Mouse (Mus musculus) testis, postnatal 14 days (tissue): ENCODE data around the gene Scarf1.
"Not testable (repeated sequence)": the region's sequence is repeated elsewhere in the genome, so short reads cannot be mapped to it uniquely, and the experiment has no call there.

Experiments
- DNase-seq: peaks from one replicate; pipeline ENCODE4 v3.0.0; 2021; ENCODE audit warnings: low spot score

Scarf1 gene

DNA sequence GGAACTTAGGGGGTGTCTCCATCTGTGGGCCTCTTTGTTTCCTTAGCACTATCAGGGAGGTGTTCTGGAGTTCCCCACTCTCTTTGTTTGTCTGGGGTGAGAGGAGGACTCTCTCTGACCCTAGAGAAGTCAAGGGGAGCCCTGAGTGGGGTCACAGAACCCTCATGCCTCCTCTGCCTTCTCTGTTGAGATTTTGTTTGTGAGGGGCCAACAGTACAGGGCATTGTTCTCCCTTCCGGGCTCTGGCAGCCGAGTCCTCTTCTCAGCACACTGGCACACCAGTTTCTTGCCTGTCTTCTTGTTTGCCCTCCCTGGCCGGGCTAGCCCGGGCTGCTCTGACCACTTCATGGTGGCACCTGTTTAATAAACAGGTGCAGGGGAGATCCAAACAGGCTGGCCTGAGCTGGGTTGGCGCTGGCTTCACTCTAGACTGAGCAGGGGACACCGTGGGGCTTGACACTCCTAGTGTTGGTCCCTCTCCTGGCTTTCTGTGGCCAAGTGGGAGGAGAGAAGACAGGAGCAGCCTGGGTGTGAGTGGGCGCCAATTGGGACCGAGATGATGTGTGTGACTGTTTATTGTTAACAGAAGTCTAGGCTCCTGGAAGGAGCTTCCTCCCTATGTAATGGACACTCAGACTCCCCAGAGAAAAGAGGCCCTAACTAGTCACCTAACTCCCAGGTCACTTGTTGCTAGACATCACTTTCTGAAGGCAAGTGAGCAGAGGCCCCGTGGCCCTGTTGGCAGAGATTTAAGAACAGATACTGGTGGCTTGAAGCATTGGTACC is 25.0 kb downstream of the Scarf1 start:
- DNase-seq, result no peak

DNA sequence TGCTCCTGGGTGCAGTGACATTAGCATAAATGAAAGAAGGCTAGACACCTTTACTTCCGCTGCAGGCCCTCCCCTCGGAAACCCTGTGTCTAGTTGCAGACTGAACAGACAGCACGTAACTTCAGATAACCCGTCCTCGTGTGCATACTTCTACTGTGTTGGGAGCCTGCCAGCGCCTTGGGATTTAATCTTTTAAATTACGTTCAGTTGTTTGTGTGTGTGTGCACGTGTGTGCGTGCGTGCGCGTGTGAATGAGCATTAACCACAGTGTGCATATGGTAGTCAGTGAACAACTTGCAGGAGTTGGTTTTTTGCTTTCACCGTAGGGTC is 25.6 kb downstream of the Scarf1 start:
- DNase-seq, result no peak

DNA sequence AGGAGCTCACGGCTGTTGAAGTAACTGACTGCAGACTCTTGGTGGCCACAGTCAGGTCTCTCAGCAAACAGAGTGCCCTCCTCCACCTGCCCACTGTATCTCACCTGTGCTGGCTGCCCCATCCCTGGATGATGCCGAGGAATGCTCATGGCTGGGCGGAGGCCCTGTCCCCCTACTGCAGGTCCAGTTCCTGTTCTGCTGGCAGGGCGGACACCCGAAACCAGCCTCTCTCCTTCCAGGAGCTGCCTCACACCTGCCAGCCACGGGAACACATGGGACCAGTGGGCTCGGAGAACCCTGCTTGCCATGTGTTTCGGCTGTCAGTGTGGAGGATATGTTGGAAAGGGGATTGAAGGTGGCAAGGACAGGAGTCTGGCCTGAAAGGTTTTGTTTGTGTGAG is 26.9 kb downstream of the Scarf1 start:
- DNase-seq, result no peak

DNA sequence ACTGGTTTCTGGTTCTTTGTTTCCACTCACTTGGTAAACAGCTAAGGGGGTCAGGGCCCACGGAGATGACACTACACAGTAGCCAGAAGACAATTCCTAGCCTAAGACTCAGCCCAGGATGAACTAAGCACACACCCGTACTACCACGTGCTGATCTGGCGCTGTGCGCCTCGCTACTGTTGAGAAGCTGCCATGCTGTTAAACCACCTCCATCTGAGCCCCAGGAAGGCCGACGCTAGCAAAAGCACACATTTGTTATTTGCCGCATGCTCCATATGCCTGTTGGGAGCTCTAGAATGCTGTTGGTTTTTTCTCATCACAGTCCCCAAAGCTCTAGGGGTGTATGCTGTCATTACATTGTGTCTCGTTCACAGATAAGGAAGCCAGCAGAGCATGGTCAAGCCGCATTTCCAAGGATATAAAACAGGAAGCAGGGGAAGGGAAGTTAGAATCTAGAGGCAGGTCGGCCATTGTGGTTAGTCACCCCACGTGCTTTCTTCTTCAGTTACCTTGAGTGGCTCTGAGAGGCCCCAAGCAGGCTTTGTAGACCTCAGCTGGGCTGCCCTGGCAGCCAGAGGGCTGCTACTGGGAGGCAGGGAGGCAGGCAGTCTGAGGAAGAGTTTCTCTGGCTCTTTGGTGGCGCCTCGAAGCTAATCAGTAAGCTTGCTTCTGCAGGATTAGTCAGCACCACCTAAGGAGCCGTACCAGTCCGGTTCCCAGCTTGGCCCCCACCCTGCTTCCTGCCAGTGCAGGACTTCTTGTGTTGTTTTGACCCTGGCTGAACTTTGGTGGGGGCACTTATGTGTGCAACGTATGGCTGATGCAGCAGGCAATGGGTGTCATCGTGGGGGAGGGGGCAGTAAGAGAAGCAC is 27.6 kb downstream of the Scarf1 start:
- no peak for DNase-seq

DNA sequence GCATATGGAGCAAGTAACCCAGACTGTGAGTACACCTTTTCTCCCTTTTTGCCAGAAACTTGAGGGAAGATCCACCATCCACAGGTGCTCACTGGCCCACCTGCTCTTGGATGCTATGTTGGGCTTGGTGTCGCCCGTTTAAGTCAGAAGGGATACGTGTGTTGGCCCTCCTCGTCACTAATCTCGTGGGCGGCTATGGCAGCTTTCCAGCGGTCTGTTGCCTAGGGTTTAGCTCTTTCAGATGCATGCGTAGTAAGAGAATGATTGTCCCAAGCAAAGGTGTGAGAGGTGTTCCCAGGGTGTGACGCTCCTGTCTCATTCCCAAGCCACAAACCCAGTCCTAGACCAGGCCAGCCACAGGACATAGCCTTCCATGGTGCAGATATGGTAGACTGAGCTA is 31.4 kb downstream of the Scarf1 start:
- DNase-seq, result no peak

DNA sequence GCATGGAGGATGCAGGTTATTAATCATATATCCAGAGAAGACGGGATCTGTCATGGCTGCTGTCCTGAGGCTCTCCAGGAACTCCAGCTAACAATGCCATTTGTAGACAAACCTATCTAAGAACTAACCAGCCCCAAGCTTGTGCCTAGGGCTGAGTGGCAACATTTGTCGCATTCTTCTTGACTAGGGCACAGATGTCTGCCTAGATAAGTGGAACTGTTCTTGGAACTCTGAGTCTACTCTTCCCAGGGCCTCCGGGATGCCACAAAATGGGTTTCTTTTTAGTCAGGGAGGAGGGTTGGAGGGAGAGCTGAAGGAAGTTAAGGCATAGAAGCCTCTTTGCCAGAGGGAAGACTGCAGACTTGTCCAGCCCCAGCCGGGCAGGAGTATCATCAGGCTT is 32.7 kb downstream of the Scarf1 start:
- no peak for DNase-seq

DNA sequence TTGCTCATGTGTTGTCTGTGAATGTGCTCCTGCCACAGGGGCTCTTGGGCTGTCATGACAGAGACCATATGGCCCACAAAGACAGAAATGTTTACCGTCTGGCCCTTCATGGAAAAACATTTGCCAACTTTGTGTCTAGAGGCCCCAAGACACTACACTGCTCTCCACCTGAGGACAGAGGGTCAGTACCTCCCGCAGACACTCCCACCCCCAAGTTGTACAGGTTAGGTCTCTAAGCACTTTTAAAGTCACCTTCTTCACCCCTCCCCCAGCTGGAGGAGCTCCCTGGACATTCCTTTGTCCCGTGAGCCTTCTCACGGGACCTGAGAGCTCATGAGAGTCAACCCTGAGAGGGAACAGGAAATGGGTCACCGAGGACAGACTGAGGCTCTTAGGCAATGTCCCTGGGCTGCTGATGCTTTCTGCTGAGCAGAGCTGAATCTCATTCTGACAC is 36.3 kb downstream of the Scarf1 start:
- DNase-seq, result no peak

DNA sequence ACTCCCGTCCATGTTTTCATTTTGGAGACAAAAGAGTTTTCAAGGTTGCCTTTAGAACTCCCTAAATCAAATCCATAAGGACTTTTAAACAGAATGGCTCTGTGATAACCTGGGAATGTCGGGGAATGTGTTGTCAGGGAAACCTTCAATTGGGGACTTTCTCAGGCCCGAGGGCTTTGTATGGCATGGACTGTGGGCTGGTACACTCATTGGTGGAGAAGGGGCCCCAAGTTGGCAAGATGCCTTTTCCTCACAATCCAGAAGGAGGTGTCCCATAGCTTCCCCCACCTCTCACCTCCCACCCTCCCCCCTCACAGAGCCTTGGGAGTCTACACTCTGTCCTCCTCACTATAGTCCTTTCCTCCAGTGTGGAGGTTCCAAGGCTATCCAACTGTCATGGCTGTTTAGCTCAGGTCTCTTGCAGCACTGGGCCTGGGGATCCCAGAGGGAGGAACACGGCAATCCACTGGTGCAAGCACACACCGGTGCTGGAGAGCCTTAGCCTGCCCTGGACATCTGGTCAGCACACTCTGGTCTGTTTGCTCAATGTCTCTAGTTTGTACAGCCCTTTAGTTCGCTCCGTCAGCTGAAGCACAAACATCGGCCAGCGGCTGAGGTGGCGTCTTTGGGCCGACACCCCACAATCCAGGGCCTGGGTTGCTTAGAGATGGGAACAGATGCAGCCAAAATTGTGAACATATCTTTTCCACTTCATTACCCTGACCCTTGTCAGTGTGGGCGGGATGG is 37.0 kb downstream of the Scarf1 start:
- peak; percentile 54 for DNase-seq

DNA sequence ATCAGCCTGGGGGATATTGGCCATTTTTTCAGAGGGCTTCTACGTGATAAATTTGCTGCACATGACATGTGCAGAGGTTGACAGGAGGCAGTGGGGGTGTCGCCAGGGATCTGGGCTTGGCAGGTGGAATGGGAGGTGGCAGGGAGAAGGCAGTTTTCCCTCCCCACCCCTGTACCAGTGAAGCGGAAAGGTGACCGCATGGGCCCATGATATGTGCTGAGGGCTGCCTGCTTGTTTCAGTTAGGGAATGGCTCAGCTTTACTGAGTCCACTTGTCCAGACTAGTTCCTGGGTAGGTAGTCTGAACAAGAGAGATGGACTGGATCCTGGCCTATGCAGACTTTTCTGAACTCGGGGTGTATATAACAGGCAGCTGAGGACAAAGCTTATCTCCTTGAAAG is 38.0 kb downstream of the Scarf1 start:
- DNase-seq, result no peak

DNA sequence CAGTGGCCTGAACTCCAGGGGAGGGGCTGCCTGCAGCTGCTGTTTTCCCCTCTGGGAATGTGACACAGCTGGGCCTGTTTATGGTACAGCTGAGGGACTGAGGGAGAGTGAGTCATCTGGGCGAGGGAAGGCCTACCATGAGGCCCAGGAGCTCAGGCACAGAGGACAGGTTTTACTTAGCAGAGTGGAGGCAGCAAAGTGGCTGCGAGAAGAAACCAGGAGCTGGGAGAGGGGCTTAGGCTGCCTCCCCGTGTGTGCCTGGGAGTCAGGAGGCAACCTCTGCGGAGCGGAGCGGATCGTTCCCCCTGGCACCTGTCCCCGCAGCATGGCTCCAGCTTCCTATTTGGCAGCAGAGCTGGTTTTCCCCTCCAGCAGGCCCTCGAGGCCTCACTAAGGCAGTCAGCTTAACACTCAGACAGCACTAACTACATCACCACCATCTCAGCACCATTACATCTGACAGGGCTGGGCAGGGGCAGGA is 38.7 kb downstream of the Scarf1 start:
- DNase-seq, result no peak

DNA sequence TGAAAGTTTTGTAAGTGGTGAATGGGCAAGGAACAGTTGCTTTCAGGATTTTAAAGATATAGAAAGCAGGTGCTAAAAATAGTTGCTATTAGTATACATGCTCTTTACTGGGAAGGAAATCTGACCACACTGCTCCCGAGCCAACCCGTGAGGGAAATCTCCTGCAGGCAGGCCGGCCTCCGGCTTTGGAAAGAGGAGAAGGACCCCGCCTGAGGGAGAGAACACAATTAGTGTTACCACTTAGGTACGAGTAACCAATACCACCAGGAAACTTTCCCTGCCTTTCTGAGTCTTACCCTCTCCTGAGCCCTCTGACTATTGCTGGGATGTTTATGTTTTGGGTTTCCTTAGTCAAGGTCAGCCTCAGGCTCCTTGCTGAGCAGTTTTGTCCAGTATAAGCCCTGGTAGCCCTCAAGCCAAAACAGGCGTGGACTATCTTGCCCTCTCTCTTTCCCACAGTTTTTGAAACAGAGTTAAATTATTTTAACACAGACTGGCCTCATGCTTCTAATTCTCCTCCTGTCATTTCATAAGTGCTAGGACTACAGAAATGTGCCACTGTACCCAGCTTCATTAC is 39.7 kb downstream of the Scarf1 start:
- DNase-seq, result no peak

DNA sequence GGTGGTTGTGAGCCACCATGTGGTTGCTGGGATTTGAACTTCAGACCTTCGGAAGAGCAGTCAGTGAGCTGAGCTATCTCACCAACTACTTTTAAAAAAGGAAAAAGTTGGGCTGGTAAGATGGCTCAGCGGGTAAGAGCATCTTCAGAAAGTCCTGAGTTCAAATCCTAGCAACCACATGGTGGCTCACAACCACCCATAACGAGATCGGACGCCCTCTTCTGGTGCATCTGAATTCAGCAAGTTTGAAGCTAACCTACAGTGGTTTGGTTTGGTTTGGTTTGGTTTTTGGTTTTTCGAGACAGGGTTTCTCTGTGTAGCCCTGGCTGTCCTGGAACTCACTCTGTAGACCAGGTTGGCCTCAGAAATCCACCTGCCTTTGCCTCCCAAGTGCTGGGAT is 42.7 kb downstream of the Scarf1 start:
- DNase-seq, result not testable (repeated sequence)

DNA sequence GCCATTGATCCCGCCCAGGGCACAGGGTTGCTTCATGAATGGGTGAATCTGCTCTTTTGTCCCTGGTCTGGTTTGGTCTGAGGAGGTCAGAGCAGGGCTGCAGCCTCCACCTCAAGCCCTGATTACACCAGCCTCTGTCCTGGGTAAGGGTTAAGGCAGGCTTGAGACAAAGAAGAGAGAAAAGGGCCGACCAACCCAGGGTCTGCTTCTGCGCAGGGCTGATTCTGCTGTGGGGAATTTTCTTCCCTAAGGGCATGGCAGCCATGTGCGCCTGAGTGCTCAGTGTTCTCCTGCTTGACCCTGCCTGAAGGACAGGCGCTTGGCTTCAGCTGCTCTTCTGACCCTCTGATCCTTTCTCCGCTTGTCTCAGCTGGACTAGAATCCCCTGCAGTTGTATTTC is 43.8 kb downstream of the Scarf1 start:
- no peak for DNase-seq

DNA sequence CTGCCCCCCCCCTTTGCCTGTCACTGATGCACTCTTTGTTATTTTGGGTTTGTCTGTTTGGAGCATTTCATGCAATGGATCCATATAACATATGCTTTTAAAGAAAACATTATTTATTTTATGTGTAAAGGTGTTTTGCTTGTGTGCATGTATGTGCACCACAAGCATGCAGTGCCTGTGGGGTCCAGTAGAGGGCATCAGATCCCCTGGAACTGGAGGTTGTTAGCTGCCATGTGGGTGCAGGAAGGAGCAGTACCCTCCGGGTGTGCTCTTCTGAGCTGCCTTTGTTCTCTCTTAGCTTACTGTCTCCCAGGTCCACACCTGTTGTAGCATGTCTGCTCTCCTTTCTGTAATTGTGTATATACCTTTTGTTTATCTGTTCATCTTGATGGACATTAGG is 44.8 kb downstream of the Scarf1 start:
- no peak for DNase-seq

DNA sequence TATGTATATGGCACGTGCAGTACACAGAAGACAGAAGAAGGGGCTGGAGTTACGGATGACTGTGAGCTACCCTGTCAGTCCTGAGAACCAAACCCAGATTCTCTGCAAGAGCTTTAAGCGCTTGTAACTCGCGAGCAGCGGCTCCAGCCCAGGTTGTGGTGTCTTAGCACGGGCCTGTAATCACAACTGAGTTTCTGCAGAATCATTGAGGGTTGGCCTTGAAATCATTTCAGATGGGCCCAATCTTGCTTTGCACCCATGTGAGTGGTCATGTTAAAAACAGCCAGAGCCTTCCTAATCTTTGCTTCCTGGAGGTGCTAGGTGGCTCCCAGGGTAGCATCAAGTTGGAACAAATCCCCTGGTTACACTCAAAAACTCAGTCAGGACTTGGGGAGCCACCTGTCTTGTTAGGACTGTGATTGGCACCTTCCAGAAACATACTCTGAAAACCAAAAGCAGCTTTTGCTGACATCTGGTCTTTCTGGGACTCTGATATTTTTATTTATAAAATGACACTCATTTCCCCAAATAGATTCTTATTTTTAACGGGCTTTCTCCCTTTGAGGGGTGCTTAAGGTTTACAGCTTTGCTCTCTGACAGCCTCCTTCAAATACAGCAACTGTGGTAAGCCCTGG is 46.6 kb downstream of the Scarf1 start:
- DNase-seq, result no peak

DNA sequence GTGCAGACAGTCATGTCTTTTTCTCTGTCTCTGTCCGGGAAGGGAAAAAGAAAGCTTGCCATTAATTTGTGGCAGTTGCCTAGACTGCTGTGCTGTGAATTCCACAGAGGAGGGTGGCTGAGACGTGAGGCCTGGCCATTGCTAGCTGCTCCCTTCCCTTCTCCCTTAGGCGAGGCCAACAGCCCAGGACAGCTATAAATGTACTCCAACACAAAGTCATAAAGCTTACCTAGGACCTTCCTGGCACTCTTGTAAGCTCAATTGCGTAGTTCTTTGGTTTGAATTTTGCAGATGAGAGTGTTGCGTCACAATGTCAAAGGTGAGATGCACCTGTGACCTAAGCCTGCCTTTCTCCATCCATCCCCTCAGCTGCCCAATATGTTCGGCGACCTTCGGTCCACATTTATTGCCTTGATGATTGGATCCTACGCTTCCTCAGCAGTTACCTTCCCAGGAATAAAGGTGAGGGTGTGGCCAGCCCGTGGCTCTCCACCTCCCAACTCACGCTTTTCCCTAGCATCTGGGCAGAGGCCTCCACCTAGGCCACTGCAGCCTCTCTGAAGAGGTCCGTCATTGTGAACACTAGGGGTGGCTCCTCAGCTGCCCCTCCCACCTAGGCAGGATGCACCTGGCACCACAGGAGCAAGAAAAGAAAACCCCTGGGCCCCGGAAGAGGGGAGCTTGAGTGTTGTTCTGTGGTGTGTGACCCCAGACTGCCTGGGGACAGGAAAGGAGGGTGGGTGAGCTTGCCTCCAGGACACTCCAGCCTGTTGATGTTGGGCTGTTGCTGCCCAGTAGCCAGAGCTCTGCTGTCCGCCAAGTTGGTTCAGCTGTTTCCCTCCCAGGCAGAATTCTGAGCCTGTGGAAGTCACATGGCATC is 47.4 kb downstream of the Scarf1 start:
- DNase-seq, result no peak

DNA sequence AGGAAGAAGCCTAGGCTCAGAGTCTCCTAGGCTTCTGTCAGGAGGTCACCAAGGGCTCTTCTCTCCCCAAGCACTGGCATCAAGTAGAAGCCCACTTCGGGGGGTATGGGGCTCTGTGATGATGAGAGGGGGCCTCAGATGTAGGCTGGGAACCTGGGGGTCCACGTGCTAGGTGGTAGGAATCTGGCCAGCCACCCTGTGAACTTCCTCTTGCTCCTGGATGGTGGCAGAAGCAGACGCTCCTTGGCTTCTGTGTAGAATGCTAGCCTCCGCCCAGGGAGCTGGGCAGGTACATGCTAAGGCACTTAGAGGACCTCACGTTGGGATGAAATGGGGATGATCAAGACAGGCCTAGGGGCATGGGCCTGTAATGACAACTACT is 48.1 kb downstream of the Scarf1 start:
- DNase-seq, result no peak

DNA sequence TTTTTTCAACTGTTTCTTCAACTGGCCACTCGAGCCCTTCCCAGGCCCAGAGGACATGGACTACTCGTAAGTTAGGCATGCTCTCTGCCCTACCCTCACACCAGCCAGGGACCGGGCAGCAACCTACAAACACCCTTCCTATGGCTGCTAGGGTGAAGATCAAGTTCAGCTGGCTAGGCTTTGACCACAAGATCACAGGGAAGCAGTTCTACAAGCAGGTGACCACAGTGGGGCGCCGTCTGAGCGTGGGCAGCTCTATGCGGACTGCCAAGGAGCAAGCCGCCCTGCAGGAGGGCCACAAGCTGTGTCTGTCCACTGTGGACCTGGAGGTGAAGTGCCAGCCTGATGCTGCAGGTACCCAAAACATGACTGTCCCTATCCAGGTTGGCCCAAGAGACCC is 49.5 kb downstream of the Scarf1 start:
- no peak for DNase-seq

DNA sequence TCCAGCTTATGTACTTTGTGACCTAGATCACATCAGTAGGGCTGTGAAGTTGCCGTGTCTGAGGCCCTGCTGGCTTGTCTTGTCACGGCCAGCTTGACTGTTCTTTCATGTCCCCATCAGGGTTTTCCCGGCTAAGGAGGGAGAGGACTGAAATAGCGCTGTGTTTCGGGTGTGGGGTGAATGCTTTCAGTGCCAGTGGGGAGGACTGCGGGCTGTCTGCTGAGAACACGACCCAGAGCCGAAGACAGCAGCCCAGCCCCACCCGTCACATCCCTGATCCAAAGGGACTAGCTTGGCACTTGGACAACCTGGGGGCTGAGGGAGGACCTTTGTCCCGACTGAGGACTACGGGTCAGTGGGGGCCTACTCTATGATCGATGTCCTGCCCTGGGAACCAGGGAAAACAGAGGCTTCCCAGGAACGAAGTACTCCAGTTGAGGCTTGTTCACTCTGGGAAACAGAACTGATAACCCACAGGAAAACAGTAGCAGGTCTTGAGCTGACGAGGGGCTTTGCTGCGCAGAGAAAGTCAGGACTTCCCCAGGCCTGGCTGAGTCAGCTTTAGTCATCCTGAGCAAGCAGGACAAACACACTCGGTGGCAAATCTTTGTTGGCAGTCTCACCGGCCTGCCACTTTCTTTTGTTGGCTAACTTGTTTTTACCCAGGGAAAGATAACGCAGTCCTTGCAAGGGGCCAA is 50.7 kb downstream of the Scarf1 start:
- DNase-seq, result peak; percentile 52

DNA sequence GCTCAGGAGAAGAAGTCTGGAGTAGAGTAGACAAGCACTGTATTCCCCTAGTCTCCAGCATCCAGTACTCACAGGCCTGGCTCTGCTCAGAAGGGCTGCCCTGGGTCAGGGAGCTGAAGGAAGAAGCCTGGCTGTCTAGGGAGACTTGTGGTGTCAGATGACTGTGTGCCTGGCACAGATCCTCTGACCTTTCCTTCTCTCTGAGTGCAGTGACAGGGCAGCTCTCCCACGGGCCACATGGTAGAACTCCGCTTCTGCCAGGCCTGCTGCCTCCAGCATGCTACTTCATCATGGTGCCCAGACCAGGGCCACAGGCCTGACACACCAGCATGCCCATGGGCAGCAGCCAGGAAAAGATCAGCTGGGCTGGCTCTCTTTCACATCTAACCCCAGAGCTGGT is 52.5 kb downstream of the Scarf1 start:
- no peak for DNase-seq
